Mouse (Mus musculus) cerebellum, postnatal 36 days (tissue): ENCODE results near the gene Fosl1.

Experiments
- DNase-seq, 2 experiments: peaks; one replicate each; pipeline ENCODE4 v3.0.0; 2021 to 2022; ENCODE audit warnings: mixed read lengths in 2 of 2

Fosl1 gene

GRCm38 (mm10) chr19:5424782-5425741 is 22.3 kb upstream of the Fosl1 start, which contains the start of the genes Drap1 and AI837181:
Drap1 (minus strand) TSS chr19:5424979.
AI837181 (plus strand) TSS chr19:5425144.
- DNase-seq, result peak; percentile 93 to 95

DNA sequence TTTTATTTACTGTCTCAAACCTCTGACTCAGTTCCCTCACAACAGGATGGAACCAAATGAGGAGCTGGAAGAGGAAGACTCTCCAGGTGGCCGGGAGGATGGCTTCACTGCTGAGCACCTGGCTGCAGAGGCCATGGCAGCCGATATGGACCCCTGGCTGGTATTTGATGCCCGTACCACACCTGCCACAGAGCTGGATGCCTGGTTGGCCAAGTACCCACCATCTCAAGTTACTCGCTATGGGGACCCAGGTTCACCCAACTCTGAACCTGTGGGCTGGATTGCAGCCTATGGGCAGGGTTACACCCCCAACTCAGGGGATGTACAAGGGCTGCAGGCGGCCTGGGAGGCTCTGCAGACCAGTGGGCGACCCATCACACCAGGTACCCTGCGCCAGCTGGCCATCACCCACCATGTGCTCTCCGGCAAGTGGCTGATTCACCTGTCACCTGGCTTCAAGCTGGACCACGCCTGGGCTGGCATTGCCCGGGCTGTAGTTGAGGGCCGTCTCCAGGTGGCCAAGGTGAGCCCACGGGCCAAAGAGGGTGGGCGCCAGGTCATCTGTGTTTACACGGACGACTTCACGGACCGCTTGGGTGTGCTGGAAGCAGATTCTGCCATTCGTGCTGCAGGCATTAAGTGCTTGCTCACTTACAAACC is 21.3 kb upstream of the Fosl1 start:
- peak; percentile 26 to 30 for DNase-seq

- DNase-seq, result no peak
Measured at GRCm38 (mm10) chr19:5426640-5427290, 20.6 kb upstream of the Fosl1 start.

DNA sequence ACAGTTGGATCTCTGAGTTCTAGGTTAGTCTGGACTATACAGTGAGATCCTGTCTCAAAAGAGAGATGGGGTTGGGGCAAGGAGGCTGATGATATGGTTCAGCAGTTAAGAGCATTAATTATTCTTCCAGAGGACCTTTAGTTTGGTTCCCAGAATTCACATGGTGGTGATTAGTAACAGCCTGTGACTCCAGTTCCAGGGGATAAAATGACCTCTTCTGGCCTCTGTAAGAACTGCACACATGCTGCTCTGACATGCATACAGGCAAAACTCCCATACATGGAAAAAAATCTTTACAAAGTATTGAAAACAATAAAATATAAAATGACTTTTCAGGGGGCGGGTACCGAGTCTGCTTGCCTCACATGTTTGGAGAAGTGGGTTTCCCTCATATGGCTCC is 19.3 kb upstream of the Fosl1 start:
- peak in 1 of 2 experiments; percentile 46 for DNase-seq

DNA sequence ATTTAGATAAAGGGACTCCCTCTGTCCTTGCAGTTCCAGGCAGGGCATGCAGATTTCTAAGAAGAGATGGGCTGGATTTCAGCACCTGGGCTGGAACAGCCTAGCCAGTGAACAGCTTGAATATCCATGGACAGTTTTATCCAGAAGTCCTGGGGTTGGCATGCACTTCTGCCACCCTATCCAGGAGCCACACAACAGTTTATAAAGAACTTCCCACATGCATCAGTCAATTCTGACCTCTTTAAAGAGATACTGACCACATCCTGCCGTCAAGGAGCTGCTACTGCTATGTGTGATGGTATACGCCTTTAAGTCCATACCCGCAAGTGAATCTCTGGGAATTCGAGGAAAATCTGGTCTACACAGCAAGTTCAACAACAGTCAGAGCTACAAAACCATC is 18.1 kb upstream of the Fosl1 start:
- DNase-seq, result no peak

DNA sequence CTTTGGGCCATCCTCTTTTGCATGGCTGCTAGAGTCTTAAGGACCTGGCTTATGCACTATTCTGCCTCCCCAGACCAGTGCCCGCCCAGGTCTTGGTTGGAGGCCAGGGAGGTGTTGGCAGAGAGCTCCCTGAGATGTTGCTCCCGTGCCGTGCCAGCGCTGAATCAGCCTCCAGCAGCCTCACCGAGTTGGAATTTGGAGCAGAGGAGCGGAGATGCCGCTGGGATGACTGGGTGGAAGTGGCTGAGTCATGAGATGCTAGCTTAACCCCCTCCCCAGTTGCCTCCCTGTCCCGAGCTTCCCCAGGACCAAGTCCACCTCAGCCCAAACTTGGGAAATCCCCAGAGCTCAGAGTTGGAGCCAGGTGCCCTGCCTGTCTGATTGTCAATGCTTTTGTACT is 17.5 kb upstream of the Fosl1 start:
- peak; percentile 70 to 73 for DNase-seq

DNA sequence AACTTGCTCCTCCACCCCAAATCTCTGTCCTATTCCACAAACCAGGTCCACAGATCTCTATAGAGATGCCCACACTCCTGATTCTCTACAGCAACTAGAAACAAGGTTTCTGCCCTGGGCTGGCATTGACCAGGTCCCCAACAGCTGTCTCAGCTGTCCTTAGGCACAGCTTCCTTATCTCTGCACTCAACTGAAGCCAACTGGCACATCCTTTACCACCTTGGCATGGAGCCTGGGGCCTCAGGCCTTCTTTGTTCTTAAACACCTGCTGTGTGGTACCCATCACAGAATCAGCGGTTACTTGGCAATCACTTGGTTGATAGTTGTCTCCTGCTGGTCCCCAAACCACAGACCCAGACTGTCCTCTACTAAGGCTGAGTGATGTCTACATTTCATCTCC is 16.9 kb upstream of the Fosl1 start:
- DNase-seq, result no peak

GRCm38 (mm10) chr19:5431911-5432464 is 15.4 kb upstream of the Fosl1 start:
- no peak for DNase-seq

DNA sequence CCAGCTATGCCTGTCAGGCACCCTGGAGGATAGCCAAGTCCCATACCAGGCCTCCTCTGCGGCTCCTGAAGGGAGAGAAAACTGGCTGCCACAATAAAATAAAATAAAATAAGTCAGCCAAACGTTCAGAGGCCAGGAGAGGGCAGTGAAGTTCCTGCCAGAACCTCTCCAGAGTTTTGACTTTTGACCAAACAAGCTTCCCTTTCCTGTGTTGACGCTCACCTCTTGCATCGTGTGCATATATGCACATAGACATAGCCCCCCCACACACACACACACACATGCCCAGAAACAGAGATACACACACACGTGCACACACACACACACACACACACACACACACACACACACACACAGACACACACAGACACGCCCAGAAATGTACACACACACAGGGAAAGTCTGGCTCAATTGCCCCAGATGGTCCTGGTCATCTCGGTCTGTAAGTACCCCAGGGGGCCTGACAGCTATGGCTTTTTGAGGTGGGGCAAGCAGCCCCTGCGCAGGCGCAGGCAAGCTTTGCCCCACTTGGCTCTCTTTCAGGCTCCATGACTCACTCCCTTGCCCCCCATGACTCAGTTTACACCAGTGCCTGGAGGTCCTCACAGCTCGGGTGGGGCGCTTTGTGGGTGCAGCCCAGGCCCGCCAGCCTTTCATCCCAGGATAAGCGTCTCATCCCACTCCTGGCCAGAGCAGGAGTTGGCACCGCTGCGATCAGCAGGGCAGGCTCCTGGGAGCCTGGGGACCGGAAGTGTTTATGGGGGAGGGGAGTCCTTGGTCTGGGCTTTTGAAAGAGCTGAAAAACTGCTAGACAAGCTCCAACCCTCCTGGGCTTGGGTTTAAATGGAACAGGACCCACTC is 14.1 kb upstream of the Fosl1 start:
- peak in 1 of 2 experiments; percentile 40 for DNase-seq

DNA sequence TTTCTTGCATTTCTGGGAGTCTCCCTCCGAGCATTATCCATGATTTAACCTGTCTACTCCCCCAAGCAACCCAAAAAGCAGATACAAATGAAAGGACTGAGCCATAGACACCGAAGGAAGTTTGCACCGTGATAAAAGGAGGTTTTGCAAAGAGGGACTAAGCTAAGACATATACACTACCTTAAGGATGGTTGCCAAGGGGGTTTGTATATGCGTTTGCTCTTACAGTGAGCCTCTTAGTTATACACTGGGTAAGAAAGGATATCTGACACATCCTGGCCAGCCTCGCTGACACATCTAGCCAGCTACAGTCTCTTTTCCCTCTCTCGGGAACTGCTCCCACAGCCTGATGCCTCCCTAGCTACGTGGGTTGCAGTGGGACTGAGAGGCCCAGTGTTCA is 13.4 kb upstream of the Fosl1 start:
- no peak for DNase-seq

DNA sequence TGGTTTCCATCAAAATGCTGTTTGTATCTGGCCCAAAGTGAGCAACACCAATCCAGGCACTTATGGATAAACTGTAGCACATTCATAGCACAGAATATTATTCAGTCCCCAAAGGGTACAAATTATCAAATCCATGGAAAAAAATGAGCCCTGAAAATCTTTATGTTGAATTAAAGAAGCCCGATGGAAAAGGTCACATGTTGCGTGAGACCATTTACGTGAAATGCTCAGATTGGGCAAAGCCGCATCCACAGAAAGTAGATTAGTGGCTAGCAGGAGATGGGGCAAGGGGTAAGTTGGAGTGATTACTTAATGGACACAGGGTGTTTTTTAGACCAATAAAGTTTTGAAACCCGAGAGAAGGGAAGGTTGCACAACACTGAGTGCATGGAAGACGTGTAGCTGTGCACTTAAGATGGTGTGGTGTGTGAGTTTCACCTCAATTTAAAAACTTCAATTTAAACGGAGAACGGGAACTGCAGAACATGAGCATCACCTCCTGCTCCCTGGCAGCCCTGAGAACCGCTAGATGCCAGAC is 2.9 kb upstream of the Fosl1 start:
- DNase-seq, result no peak

- DNase-seq, result no peak
Measured at GRCm38 (mm10) chr19:5444954-5445353, 2.4 kb upstream of the Fosl1 start.

- no peak for DNase-seq
Measured at GRCm38 (mm10) chr19:5445747-5446146, 1.6 kb upstream of the Fosl1 start.

GRCm38 (mm10) chr19:5448354-5449150 is 1.2 kb downstream of the Fosl1 start:
- DNase-seq, result no peak

DNA sequence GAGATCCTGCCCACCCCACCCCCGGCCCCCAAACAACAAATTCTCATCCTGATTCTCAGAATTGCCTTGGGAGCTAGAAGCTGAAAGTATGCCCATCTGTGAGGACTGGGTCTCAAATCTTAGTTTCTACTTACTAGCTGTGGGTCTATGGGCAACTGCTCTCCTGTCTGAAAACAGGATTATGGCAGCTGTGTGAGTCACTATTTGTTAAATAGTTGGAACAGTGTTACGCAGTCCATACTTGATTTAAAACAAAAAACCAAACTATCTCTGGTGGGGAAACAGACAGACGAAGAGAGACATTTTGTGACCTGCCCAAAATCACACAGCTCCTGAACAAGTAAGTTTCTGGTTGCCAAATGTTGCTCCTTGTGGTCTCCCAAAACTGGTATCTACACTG is 2.3 kb downstream of the Fosl1 start:
- no peak for DNase-seq

DNA sequence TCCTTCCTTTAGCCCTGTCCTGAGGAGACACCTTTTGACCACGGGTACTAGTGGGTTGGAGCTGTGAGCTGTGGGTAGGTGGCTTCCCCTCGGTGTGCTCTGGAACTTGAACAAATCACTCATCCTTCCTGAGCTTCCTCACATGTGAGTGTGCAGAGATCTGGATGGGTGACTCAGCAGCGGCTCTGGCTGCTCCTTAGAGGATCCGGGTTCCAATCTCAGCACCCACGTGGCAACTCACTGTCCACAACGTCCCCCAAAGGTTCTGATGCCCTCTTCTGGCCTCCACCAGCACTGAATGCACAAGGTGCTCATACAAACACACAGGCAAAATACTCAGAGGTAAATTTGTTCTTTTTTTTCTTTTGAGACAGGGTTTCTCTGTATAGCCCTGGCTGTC is 4.4 kb downstream of the Fosl1 start:
- DNase-seq, result no peak

DNA sequence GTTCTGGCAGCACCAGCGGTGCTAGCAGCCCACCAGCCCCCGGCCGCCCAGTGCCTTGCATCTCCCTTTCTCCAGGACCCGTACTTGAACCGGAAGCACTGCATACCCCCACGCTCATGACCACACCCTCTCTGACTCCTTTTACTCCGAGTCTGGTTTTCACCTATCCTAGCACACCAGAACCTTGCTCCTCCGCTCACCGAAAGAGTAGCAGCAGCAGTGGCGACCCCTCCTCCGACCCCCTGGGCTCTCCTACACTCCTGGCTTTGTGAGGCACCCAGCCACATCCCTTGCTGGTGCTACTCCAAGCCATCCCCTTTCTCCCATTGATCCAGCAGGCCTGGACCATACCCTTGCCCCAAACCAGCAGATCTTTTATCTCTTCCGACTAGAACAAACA is 7.7 kb downstream of the Fosl1 start:
- no peak for DNase-seq

DNA sequence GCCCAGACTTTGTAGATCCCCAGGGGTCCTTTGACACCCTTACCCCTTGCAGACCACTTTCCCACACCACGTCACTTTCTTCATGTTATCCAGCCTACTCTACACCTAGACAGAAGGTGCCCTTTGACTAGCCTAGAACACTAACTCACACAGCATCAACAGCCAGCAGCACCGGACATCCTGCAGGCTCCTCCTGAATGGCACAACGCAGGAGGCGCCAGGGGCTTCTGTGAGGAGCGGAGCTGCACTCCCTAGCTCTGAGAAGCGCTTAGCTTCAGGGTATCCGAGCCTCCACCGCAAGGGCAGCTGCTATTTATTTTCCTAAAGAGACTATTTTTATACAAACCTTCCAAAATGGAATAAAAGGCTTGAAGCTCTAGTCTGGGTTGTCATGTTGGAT is 8.2 kb downstream of the Fosl1 start:
- no peak for DNase-seq

- DNase-seq, result peak in 1 of 2 experiments; percentile 50
Measured at GRCm38 (mm10) chr19:5456241-5456921, 9.0 kb downstream of the Fosl1 start.
